Mouse (Mus musculus) hindbrain, embryonic 14.5 days (tissue): Measurements from ENCODE around the gene Olfr308. TPM values are rescaled to one million over a fixed set of nuclear protein-coding genes. Genes with fewer than 3 reads are reported as not detected.

Source experiments
- microRNA-seq: library from miRNA; unstranded; fragments of <30 nt; microRNA quantifications from one replicate; pipeline ENCODE4, GENCODE M21; 2016
- polyA plus RNA-seq: library from polyadenylated mRNA; unstranded; fragments of >200 nt; fragmentation: Nextera tagmentation; extraction: Ambion mirVana; gene quantifications from 2 replicates; pipeline ENCODE4 v1.2.1, GENCODE M21; 2014

The Olfr308 gene
- polyA plus RNA-seq, 1 experiment from 2014 or later = not detected

Small RNA genes within 50 kb of the gene (microRNA-seq; reads per million reads assigned to microRNA genes)
- gene Gm23192 = not detected

Other genes with a start within 250 kb of the Olfr308 start
- not detected in 2 replicates for gene Vmn2r75, start 153.9 kb downstream of the Olfr308 start, polyA plus RNA-seq
- not detected in 2 replicates for gene Vmn2r76, start 79.3 kb downstream of the Olfr308 start, polyA plus RNA-seq
- not detected in 2 replicates for gene Olfr310, start 48.5 kb downstream of the Olfr308 start, polyA plus RNA-seq
- not detected in 2 replicates for gene Olfr309, start 11.9 kb downstream of the Olfr308 start, polyA plus RNA-seq
- gene Olfr307, start 12.0 kb upstream of the Olfr308 start, polyA plus RNA-seq = not detected in 2 replicates
- not detected in 2 replicates for gene Olfr305, start 41.3 kb upstream of the Olfr308 start, polyA plus RNA-seq
- not detected in 2 replicates for gene Olfr304, start 61.0 kb upstream of the Olfr308 start, polyA plus RNA-seq
- not detected in 2 replicates for gene Olfr303, start 72.2 kb upstream of the Olfr308 start, polyA plus RNA-seq
- not detected in 2 replicates for gene Olfr301, start 78.2 kb upstream of the Olfr308 start, polyA plus RNA-seq
- not detected in 2 replicates for gene Olfr299, start 134.3 kb upstream of the Olfr308 start, polyA plus RNA-seq
- not detected in 2 replicates for gene Olfr298, start 166.9 kb upstream of the Olfr308 start, polyA plus RNA-seq
- not detected in 2 replicates for gene Olfr297, start 194.3 kb upstream of the Olfr308 start, polyA plus RNA-seq